Mouse (Mus musculus) lung, embryonic 16.5 days (tissue): ENCODE measurements around the gene Gm17428. TPM values are rescaled to one million over a fixed set of nuclear protein-coding genes. Genes with fewer than 3 reads are reported as not detected.
"Not testable (repeated sequence)": the region's sequence is repeated elsewhere in the genome, so short reads cannot be mapped to it uniquely, and the experiment has no call there.

Source experiments
- ATAC-seq: fragments of 200-750 bp; cut with Nextera tagmentation; 2 replicates; pipeline ENCODE4 v1.8.0; 2017; ENCODE audit warnings: low read depth, mild to moderate bottlenecking, moderate library complexity
- H3K27ac ChIP-seq: fragments of 300-500 bp; sonication (generic); 2 replicates; pipeline ENCODE4 v1.5.1; 2014; ENCODE audit warnings: mild to moderate bottlenecking, control low read depth, low read length
- H3K27me3 ChIP-seq: fragments of 300-500 bp; sonication (generic); 2 replicates; pipeline ENCODE4 v1.6.1; 2014; ENCODE audit warnings: low read depth, low read length, mixed read lengths; ENCODE audit not compliant: control insufficient read depth, insufficient read depth
- H3K36me3 ChIP-seq: fragments of 300-500 bp; sonication (generic); 2 replicates; pipeline ENCODE4 v1.6.1; 2014; ENCODE audit warnings: low read length; ENCODE audit not compliant: control insufficient read depth, insufficient read depth
- H3K4me1 ChIP-seq: fragments of 300-500 bp; sonication (generic); replicated peaks from 2 replicates; pipeline ENCODE4 v1.6.1; 2014; ENCODE audit warnings: low read length, mixed read lengths; ENCODE audit not compliant: control insufficient read depth, insufficient read depth
- H3K4me2 ChIP-seq: fragments of 300-500 bp; sonication (generic); 2 replicates; pipeline ENCODE4 v1.6.1; 2014; ENCODE audit warnings: low read depth, low read length, control low read depth
- H3K4me3 ChIP-seq: fragments of 300-500 bp; sonication (generic); 2 replicates; pipeline ENCODE4 v1.5.1; 2014; ENCODE audit warnings: mild to moderate bottlenecking, low read length, control low read depth
- H3K9ac ChIP-seq: fragments of 300-500 bp; sonication (generic); 2 replicates; pipeline ENCODE4 v1.6.1; 2014; ENCODE audit warnings: low read length, control low read depth
- H3K9me3 ChIP-seq: fragments of 300-500 bp; sonication (generic); 2 replicates; pipeline ENCODE4 v1.6.1; 2016; ENCODE audit warnings: low read length; ENCODE audit not compliant: control insufficient read depth
- WGBS: fragments of 180-500 bp; shearing (Covaris S2); extraction: QIAGEN DNeasy Blood & Tissue Kit; methylation state at CpG from one replicate; pipeline ENCODE4 v1.1.7; 2014; 5-methylcytosine and 5-hydroxymethylcytosine counted together
- polyA plus RNA-seq: library from polyadenylated mRNA; unstranded; fragments of >200 nt; fragmentation: Nextera tagmentation; extraction: Ambion mirVana; gene quantifications from 2 replicates; pipeline ENCODE4 v1.2.1, GENCODE M21; 2015

The Gm17428 gene
- polyA plus RNA-seq, 1 experiment from 2014 or later: not detected

DNA sequence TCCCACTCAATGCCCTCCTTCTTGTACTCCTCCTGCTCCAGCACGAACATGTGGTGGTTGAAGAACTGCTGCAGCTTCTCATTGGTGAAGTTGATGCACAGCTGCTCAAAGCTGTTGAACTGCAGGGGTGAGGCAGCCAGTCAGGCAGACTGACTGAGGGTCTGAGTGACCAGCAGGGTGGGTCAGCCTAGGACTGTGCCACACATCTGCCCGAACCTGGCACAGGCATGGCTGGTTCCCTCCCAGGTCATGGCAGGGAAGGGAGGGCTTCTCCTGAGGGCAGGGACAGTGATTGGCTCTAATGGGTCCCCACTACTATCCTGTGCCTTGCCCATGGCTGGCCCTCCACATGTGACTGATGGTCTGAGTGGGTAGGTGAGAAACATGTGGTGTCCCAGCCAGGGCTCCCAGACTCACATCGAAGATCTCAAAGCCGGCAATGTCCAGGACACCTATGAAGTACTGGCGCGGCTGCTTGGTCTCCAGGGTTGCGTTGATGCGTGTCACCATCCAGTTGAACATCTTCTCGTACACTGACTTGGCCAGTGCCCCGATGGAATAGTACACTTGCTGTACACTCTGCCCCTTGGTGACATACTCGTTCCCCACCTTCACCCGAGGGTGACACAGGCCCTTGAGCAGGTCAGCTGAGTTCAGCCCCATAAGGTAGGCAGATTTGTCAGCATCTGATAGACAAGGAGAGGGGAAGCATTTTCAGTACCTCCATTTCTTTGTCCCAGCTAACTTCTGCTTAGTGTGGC, 16.7 kb upstream of the Gm17428 start:
- not testable (repeated sequence) for H3K9me3 ChIP-seq, H3K4me2 ChIP-seq, H3K27me3 ChIP-seq, ATAC-seq, H3K9ac ChIP-seq, H3K27ac ChIP-seq, H3K36me3 ChIP-seq, H3K4me1 ChIP-seq, H3K4me3 ChIP-seq
- 83% methylated on average over 12 of the region's 12 CpGs for WGBS

DNA sequence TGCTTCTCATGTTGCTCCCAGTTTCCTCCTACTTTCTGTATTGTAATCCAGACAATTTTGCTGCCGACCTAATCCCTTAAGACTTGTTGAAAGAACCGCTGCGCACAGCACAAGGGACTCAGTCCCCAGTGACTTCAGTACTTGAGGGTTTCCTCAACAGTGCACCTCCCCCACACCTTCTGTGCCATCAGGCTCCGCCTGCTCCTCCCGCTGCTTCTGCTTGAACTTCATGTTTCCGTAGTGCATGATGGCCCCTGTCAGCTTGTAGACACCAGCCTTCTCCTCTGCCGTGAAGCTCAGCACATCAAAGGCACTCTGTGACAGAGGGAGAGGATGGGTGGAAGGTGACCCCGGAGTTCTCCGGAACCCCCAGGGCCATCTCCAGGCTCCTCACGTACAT, 16.0 kb upstream of the Gm17428 start:
- H3K27me3 ChIP-seq: no peaks in the 10 kb centered on the region
- H3K27ac ChIP-seq: no peak overlapping the region
- H3K4me2 ChIP-seq: no peak overlapping the region
- H3K36me3 ChIP-seq: no peaks in the 10 kb centered on the region
- H3K4me1 ChIP-seq: no peaks in the 10 kb centered on the region
- no peak for ATAC-seq
- no peak overlapping the region for H3K4me3 ChIP-seq
- 48% methylated on average over 10 of the region's 10 CpGs for WGBS
- H3K9ac ChIP-seq: no peak overlapping the region
- no peaks in the 10 kb centered on the region for H3K9me3 ChIP-seq

DNA sequence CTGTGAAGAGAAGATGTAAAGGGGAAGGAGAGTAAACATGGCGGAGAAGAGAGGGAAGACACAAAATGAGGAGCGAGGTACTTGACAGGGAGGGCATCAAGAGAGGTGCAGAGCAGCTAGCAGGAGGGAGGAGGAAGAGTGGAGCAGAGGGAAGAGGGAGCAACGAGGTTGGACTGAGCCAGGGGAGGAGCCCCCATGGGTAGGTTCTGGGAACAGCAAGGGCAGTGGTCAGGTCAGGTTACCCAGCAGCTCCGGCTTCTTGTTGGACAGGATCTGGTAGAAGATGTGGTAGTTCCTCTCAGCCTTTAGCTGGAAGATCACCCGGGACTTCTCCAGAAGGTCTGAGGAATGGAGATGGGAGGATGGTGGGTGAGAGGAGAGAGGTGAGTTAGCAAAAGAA, 15.2 kb upstream of the Gm17428 start:
- no peaks in the 10 kb centered on the region for H3K4me1 ChIP-seq
- no peaks in the 10 kb centered on the region for H3K36me3 ChIP-seq
- no peak overlapping the region for H3K4me2 ChIP-seq
- no peaks in the 10 kb centered on the region for H3K9me3 ChIP-seq
- ATAC-seq: no peak
- no peak overlapping the region for H3K4me3 ChIP-seq
- 69% methylated on average over 5 of the region's 5 CpGs for WGBS
- H3K27me3 ChIP-seq: no peaks in the 10 kb centered on the region
- H3K27ac ChIP-seq: no peak overlapping the region
- no peak overlapping the region for H3K9ac ChIP-seq

GRCm38 (mm10) chr14:54962714-54963113, 14.0 kb upstream of the Gm17428 start:
- Histone ChIP-seq H3K9ac (no peak overlapping the region), H3K36me3 (no peaks in the 10 kb centered on the region)

GRCm38 (mm10) chr14:54963727-54964126, 13.0 kb upstream of the Gm17428 start:
- Histone ChIP-seq H3K4me3 (no peak overlapping the region), H3K4me1 (no peaks in the 10 kb centered on the region), H3K36me3 (no peaks in the 10 kb centered on the region), H3K9me3 (no peaks in the 10 kb centered on the region), H3K9ac (no peak overlapping the region), H3K27me3 (no peaks in the 10 kb centered on the region), H3K27ac (no peak overlapping the region), H3K4me2 (no peak overlapping the region)
- no peak for ATAC-seq
- WGBS: 84% methylated on average over 11 of the region's 11 CpGs

More at GRCm38 (mm10) chr14:54962714-54963113, 14.0 kb upstream of the Gm17428 start:
- no peak overlapping the region for H3K4me3 ChIP-seq
- no peaks in the 10 kb centered on the region for H3K9me3 ChIP-seq
- no peaks in the 10 kb centered on the region for H3K4me1 ChIP-seq
- no peak overlapping the region for H3K4me2 ChIP-seq
- no peaks in the 10 kb centered on the region for H3K27me3 ChIP-seq
- WGBS: 77% methylated on average over 7 of the region's 7 CpGs
- ATAC-seq: no peak
- H3K27ac ChIP-seq: no peak overlapping the region

DNA sequence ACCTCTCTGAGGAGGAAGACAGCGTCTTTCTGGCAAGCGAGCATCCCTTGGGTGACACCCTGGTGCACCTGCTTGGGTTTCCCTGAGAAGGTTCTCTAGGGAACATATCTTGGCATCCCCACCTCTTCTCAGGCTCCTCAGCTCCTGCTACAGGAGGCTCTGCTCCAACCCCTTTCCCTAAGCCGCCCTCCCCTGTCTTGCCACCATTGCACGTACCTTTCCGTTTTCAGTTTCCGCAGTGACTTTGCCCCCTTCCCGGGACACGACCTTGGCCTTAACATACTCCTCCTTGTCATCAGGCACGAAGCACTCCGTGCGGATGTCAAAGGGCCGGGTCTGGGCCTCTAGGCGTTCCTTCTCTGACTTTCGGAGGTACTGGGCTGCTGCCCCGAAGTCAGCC, 11.7 kb upstream of the Gm17428 start:
- H3K9ac ChIP-seq: no peak overlapping the region
- H3K27me3 ChIP-seq: no peaks in the 10 kb centered on the region
- H3K36me3 ChIP-seq: no peaks in the 10 kb centered on the region
- H3K4me2 ChIP-seq: no peak overlapping the region
- no peak overlapping the region for H3K4me3 ChIP-seq
- no peak overlapping the region for H3K27ac ChIP-seq
- H3K9me3 ChIP-seq: no peaks in the 10 kb centered on the region
- 60% methylated on average over 15 of the region's 15 CpGs for WGBS
- no peak for ATAC-seq
- no peaks in the 10 kb centered on the region for H3K4me1 ChIP-seq

DNA sequence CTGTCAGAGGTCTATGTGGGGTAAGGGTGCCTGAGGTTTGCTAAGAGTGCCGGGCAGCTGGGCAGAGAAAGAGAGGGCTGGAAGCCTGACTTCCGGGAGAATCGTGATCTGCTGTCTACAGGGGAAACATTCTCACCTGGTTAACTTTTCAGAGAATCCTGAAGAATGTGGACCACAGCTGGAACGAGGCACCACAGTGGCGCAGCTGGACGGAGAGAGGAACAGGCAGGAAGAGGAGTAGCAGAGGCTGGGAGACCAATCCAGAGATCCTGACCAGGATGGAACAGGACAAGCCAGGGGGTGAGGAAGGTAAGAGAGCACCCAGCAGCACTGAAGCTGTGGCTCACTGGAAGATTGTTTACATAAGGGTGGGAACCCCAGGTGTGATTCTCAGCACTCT, 11.1 kb upstream of the Gm17428 start:
- Histone ChIP-seq H3K27ac (no peak overlapping the region), H3K4me3 (no peak overlapping the region)

GRCm38 (mm10) chr14:54966320-54966977, 10.3 kb upstream of the Gm17428 start, which contains the start of gene Myh6:
TSS of gene Myh6 (minus strand) at chr14:54966927.
- no peak within 1 kb of the TSS for H3K4me3 ChIP-seq
- no peak within 1 kb of the TSS for H3K4me2 ChIP-seq
- H3K27ac ChIP-seq: no peak within 1 kb of the TSS
- H3K4me1 ChIP-seq: no peaks in the 10 kb centered on the region
- WGBS: 56% methylated on average over 7 of the region's 7 CpGs
- no peaks in the 10 kb centered on the region for H3K9me3 ChIP-seq
- H3K27me3 ChIP-seq: no peaks in the 10 kb centered on the region
- H3K9ac ChIP-seq: no peak within 1 kb of the TSS
- no peaks in the 10 kb centered on the region for H3K36me3 ChIP-seq
- no peak for ATAC-seq

More for the DNA sequence above, 11.1 kb upstream of the Gm17428 start:
- Histone ChIP-seq H3K36me3 (no peaks in the 10 kb centered on the region), H3K27me3 (no peaks in the 10 kb centered on the region), H3K4me1 (no peaks in the 10 kb centered on the region), H3K4me2 (no peak overlapping the region), H3K9ac (no peak overlapping the region), H3K9me3 (no peaks in the 10 kb centered on the region)
- 50% methylated on average over 6 of the region's 6 CpGs for WGBS
- ATAC-seq: no peak

DNA sequence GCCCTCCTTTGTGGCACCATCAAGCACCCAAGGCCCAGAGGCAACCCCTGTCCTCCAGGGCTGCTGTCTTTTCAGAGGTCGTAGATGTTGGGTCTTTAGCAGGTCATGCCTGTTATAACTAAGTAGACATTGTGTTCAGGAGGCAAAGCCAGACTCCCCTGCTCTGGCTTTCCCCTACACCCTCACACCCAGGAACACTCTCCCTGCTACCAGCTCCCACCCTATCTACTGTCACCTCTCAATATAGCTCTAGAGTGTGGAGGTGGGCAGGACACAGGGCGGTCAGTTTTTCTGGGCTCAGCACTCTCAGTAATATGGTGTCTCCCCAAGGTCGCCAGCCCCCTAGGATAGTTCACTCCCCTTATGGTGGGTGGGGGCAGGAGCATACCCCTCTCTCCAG, 8.9 kb upstream of the Gm17428 start:
- Histone ChIP-seq H3K4me3 (no peak overlapping the region), H3K4me2 (no peak overlapping the region), H3K27me3 (no peaks in the 10 kb centered on the region), H3K9me3 (no peaks in the 10 kb centered on the region), H3K27ac (no peak overlapping the region), H3K4me1 (no peaks in the 10 kb centered on the region), H3K9ac (no peak overlapping the region), H3K36me3 (no peaks in the 10 kb centered on the region)
- 81% methylated on average over 3 of the region's 3 CpGs for WGBS
- no peak for ATAC-seq
